Mouse (Mus musculus): ENCODE data around the gene Olfr1396. TPM values are rescaled to one million over a fixed set of nuclear protein-coding genes. Genes with fewer than 3 reads are reported as not detected.

The Olfr1396 gene
- polyA plus RNA-seq, 1 experiment: not detected

GRCm38 (mm10) chr11:49089735-49090507 lies 24.8 kb downstream of the Olfr1396 start:
- Histone ChIP-seq H3K4me1 (ENCODE audit: control insufficient read depth, insufficient read depth, low read length) (no peaks in the 10 kb centered on the region), H3K27ac (ENCODE audit: insufficient read depth, low read length) (no peak overlapping the region), H3K4me3 (replicated peaks; ENCODE audit: insufficient read depth, low read depth, low read length) (no peak overlapping the region), H3K27me3 (ENCODE audit: control insufficient read depth, insufficient read depth, low read length) (no peaks in the 10 kb centered on the region)
- DNase-seq: no peak
- WGBS: 80% methylated on average over 3 of the region's 3 CpGs
- TF ChIP-seq CTCF (IDR thresholded peaks at IDR 0.05; ENCODE audit: borderline replicate concordance, insufficient read depth, low read depth, low read length) (no peak), POLR2A (IDR thresholded peaks at IDR 0.05; ENCODE audit: borderline replicate concordance, insufficient read depth, low read length) (no peak)

DNA sequence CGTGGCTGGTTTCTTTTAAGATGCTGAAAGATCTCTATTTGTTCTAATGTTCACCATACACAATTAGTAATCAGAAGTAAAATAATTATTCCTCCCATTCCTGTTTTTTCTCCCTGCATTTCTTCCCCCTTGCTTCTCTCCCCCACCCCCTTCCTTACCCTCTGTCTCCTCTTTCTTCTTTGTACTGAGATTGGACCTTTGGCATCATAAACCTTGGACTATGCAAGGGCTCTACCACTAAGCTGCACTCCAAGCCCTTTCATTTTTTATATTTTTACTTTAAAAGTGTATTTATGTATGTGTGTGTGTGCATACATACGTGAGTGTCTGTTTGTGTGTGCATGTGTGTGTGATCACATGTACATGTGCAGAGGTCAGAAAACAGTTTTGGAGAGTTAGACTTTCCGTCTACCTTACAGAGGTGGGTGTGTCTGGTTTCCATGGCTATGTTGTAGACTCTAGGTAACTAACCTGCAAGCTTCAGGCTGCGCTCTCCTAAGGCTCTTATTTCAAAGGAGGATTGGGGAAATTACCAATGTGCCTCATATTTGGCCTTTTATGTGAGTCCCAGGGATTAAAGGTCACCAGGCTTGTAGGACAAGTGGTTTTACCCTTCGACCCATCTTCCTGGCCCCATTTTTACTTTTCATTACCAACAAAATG lies 25.6 kb downstream of the Olfr1396 start:
- no peak overlapping the region for H3K27ac ChIP-seq (ENCODE audit: insufficient read depth, low read length)
- 96% methylated on average over 5 of the region's 5 CpGs for WGBS
- DNase-seq: no peak
- H3K4me1 ChIP-seq (ENCODE audit: control insufficient read depth, insufficient read depth, low read length): no peaks in the 10 kb centered on the region
- no peaks in the 10 kb centered on the region for H3K27me3 ChIP-seq (ENCODE audit: control insufficient read depth, insufficient read depth, low read length)
- H3K4me3 ChIP-seq (replicated peaks; ENCODE audit: insufficient read depth, low read depth, low read length): no peak overlapping the region
- TF ChIP-seq POLR2A (IDR thresholded peaks at IDR 0.05; ENCODE audit: borderline replicate concordance, insufficient read depth, low read length): no peak
- TF ChIP-seq CTCF (IDR thresholded peaks at IDR 0.05; ENCODE audit: borderline replicate concordance, insufficient read depth, low read depth, low read length): no peak

DNA sequence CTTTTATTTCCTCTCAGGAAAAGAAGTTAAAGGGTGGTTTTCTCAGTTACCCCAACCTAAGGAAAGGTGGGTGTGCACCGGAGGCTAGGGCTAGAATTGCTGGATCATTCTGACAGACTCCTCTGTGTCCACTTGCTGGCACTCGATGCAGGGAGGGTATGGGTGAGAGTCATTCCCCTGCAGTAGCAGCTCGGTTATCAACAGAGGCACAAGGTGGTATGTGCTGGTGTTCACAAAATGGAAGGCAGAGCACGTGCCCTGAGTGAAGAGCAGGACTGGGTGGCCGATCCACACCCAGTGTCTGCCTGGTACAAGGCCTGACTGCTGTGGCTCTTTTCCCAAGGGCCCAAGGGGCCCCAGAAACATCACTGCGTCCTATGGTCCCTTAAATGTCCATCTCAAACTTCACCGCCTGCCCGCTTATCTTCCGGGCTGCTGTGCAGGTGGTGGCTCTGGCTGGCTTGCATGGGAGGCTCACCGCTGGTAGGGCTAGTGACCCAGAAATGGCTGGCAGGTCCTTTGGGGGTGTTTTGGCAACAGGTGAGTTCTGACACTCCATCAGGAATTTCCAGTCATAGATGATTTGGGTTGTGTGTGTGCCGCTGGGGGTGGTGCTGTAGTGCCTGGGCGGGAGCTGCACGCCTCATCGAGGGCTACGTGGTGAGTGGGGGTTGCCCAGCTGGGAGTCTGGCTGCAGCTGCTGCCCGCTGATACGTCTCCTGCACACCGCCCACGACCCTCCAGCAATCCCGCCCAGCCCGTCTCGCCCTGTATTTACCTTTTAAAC lies 26.7 kb downstream of the Olfr1396 start:
- no peak for DNase-seq
- whole genome bisulfite sequencing: 32% methylated on average over 22 of the region's 22 CpGs

DNA sequence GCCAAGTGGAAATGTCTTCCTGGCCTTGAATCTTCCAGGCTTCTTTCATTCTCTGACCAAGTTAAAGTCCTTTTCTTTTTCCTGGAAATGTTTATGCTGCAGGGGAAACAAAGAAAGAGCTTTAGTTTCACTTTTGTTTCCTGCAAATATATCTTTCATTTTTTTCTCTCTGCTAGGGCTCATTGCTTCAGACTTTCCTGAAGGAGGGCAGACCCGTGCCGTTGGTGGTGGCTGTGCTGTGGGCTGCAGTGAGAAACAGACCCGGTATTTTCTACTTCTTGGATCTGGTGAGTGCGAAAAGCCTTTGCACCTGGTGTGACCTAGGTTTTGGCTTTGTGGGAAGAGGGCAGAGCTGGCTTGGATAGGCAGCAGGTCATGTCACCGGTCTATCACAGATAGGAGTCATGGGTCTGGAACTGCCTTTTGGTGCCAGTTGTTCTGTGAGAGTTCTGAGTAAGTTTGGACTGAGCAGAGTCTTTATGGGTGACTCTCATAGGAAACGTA lies 27.8 kb downstream of the Olfr1396 start:
- no peak for DNase-seq
- WGBS: 78% methylated on average over 6 of the region's 6 CpGs
- Histone ChIP-seq H3K27ac (ENCODE audit: insufficient read depth, low read length) (no peak overlapping the region), H3K4me1 (ENCODE audit: control insufficient read depth, insufficient read depth, low read length) (no peaks in the 10 kb centered on the region), H3K4me3 (replicated peaks; ENCODE audit: insufficient read depth, low read depth, low read length) (no peak overlapping the region), H3K27me3 (ENCODE audit: control insufficient read depth, insufficient read depth, low read length) (no peaks in the 10 kb centered on the region)
- no peak for TF ChIP-seq CTCF (IDR thresholded peaks at IDR 0.05; ENCODE audit: borderline replicate concordance, insufficient read depth, low read depth, low read length)
- no peak for TF ChIP-seq POLR2A (IDR thresholded peaks at IDR 0.05; ENCODE audit: borderline replicate concordance, insufficient read depth, low read length)

More for the DNA sequence above, 26.7 kb downstream of the Olfr1396 start:
- Histone ChIP-seq H3K27ac (ENCODE audit: insufficient read depth, low read length) (no peak overlapping the region), H3K4me3 (replicated peaks; ENCODE audit: insufficient read depth, low read depth, low read length) (no peak overlapping the region), H3K4me1 (ENCODE audit: control insufficient read depth, insufficient read depth, low read length) (no peaks in the 10 kb centered on the region), H3K27me3 (ENCODE audit: control insufficient read depth, insufficient read depth, low read length) (no peaks in the 10 kb centered on the region)
- TF ChIP-seq CTCF (IDR thresholded peaks at IDR 0.05; ENCODE audit: borderline replicate concordance, insufficient read depth, low read depth, low read length) (no peak), POLR2A (IDR thresholded peaks at IDR 0.05; ENCODE audit: borderline replicate concordance, insufficient read depth, low read length) (no peak)

DNA sequence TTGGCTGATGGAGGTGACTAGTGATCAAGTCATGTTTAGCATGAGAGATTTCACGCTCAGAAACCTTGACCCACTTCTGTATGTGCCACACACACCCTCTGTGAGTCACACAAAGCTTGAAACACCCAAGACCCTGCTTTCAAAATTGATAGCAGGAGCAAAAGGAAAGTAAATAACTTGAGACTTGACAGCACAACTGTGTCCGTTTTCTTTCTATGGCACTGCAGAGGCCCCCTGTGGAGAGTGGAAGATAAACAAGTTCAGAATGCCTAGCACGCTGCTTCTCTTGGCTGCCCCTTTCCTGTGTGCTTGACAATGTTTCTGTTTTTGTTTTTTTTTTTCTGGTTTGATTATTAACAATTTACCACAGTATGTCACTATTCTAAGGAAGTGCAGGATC lies 29.8 kb downstream of the Olfr1396 start:
- WGBS: 23% methylated on average over 3 of the region's 3 CpGs

GRCm38 (mm10) chr11:49084385-49084784 lies 30.3 kb downstream of the Olfr1396 start:
- no peak for TF ChIP-seq CTCF (IDR thresholded peaks at IDR 0.05; ENCODE audit: borderline replicate concordance, insufficient read depth, low read depth, low read length)
- no peak for TF ChIP-seq POLR2A (IDR thresholded peaks at IDR 0.05; ENCODE audit: borderline replicate concordance, insufficient read depth, low read length)
- WGBS: 94% methylated on average over 1 of the region's 1 CpGs
- DNase-seq: no peak
- Histone ChIP-seq H3K27ac (ENCODE audit: insufficient read depth, low read length) (no peak overlapping the region), H3K4me1 (ENCODE audit: control insufficient read depth, insufficient read depth, low read length) (no peaks in the 10 kb centered on the region), H3K27me3 (ENCODE audit: control insufficient read depth, insufficient read depth, low read length) (no peaks in the 10 kb centered on the region), H3K4me3 (replicated peaks; ENCODE audit: insufficient read depth, low read depth, low read length) (no peak overlapping the region)

More for the DNA sequence above, 29.8 kb downstream of the Olfr1396 start:
- no peaks in the 10 kb centered on the region for H3K27me3 ChIP-seq (ENCODE audit: control insufficient read depth, insufficient read depth, low read length)
- TF ChIP-seq CTCF (IDR thresholded peaks at IDR 0.05; ENCODE audit: borderline replicate concordance, insufficient read depth, low read depth, low read length) (no peak), POLR2A (IDR thresholded peaks at IDR 0.05; ENCODE audit: borderline replicate concordance, insufficient read depth, low read length) (no peak)
- no peak overlapping the region for H3K4me3 ChIP-seq (replicated peaks; ENCODE audit: insufficient read depth, low read depth, low read length)
- DNase-seq: no peak
- H3K27ac ChIP-seq (ENCODE audit: insufficient read depth, low read length): no peak overlapping the region
- H3K4me1 ChIP-seq (ENCODE audit: control insufficient read depth, insufficient read depth, low read length): no peaks in the 10 kb centered on the region

- 81% methylated on average over 3 of the region's 3 CpGs for WGBS
Observed at GRCm38 (mm10) chr11:49083808-49084207, 30.9 kb downstream of the Olfr1396 start.

More at GRCm38 (mm10) chr11:49083808-49084207, 30.9 kb downstream of the Olfr1396 start:
- DNase-seq: no peak
- no peak overlapping the region for H3K4me3 ChIP-seq (replicated peaks; ENCODE audit: insufficient read depth, low read depth, low read length)
- H3K4me1 ChIP-seq (ENCODE audit: control insufficient read depth, insufficient read depth, low read length): no peaks in the 10 kb centered on the region
- H3K27me3 ChIP-seq (ENCODE audit: control insufficient read depth, insufficient read depth, low read length): no peaks in the 10 kb centered on the region
- no peak for TF ChIP-seq CTCF (IDR thresholded peaks at IDR 0.05; ENCODE audit: borderline replicate concordance, insufficient read depth, low read depth, low read length)
- no peak for TF ChIP-seq POLR2A (IDR thresholded peaks at IDR 0.05; ENCODE audit: borderline replicate concordance, insufficient read depth, low read length)
- no peak overlapping the region for H3K27ac ChIP-seq (ENCODE audit: insufficient read depth, low read length)
